Mouse (Mus musculus): ENCODE measurements around the gene Akap7. TPM values are rescaled to one million over a fixed set of nuclear protein-coding genes. Genes with fewer than 3 reads are reported as not detected.

Akap7 gene
- polyA plus RNA-seq, 1 experiment from 2014 or later: 23.2 TPM

DNA sequence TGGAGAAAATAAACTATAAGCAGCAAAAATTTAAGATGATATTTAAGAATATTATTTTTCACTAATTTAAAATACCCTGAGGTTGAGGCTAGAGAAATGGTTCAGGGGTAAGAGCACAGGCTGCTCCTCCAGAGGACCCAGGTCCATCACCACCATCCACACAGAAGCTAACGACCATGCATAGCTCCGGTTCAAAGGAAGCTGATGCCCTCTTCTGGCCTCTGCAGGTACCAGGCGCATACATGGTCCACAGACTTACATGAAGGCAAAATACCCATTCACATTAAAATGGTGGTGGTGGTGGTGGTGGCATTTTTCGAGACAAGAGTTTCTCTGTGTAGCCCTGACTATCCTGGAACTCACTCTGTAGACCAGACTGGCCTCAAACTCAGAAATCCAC is 61.5 kb downstream of the Akap7 start:
- no peak for ATAC-seq
- Histone ChIP-seq H3K4me2 (no peak overlapping the region), H3K27ac (no peak overlapping the region), H3K27me3 (replicated peaks) (no peaks in the 10 kb centered on the region), H3K4me1 (peaks cover 4% of the 10 kb centered on the region; the same call in 1 of the 2 replicates), H3K4me3 (no peak overlapping the region), H3K9me3 (replicated peaks) (no peaks in the 10 kb centered on the region), H3K9ac (no peak overlapping the region), H3K36me3 (no peaks in the 10 kb centered on the region)
- 52% methylated on average over 4 of the region's 4 CpGs for WGBS (ENCODE audit: insufficient replicate concordance)

DNA sequence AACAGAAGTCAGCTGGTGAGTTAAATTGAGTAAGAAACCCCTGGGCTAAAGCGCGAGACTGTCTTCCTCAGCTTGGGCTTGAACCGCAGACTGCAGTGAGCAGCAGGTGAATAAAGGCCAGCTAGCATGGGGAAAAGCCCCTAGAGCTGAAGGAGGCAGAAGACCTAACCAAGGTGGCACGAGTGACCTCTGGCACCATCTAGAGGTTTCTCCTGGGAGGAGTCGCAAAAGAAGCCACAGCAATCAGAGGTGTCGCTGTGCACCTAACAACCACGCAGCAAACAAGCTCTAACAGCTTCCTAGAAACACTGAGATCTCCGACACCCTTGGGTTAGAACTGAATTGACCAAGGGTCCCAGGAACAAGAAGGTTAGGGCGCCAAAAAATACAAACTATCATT is 68.5 kb downstream of the Akap7 start:
- 23% methylated on average over 9 of the region's 9 CpGs for WGBS (ENCODE audit: insufficient replicate concordance)
- Histone ChIP-seq H3K9me3 (replicated peaks) (no peaks in the 10 kb centered on the region), H3K9ac (no peak overlapping the region), H3K4me1 (peaks cover 6% of the 10 kb centered on the region; the same call in 1 of the 2 replicates), H3K4me2 (no peak overlapping the region), H3K36me3 (peaks cover 7% of the 10 kb centered on the region; the same call in 1 of the 2 replicates), H3K27me3 (replicated peaks) (no peaks in the 10 kb centered on the region), H3K27ac (no peak overlapping the region), H3K4me3 (no peak overlapping the region)
- ATAC-seq: no peak

DNA sequence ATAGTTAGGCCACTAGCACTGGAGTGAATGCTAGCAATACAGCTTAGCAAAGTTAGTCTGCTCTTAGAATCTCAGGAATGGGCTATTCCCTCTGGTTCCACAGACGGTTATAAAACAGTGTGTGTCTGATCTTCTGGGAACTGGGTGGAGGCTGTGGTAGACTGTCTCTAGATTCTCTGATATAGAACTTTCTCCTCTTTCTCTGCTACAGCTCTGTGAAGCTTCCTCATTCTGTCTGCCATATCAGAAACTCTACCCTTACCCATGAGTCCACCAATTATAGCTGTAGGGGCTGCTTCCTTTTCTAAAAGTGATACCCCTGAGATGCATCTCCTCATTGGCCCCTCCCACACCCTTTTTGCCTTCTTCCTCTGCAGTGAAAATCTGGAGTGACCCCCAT is 73.6 kb downstream of the Akap7 start:
- Histone ChIP-seq H3K4me3 (no peak overlapping the region), H3K4me1 (peaks cover 4% of the 10 kb centered on the region; the same call in 1 of the 2 replicates), H3K36me3 (peaks cover 7% of the 10 kb centered on the region; the same call in 1 of the 2 replicates), H3K27me3 (replicated peaks) (no peaks in the 10 kb centered on the region), H3K27ac (no peak overlapping the region), H3K4me2 (no peak overlapping the region), H3K9me3 (replicated peaks) (no peaks in the 10 kb centered on the region), H3K9ac (no peak overlapping the region)
- ATAC-seq: no peak
- WGBS (ENCODE audit: insufficient replicate concordance): 15% methylated on average over 1 of the region's 1 CpGs

DNA sequence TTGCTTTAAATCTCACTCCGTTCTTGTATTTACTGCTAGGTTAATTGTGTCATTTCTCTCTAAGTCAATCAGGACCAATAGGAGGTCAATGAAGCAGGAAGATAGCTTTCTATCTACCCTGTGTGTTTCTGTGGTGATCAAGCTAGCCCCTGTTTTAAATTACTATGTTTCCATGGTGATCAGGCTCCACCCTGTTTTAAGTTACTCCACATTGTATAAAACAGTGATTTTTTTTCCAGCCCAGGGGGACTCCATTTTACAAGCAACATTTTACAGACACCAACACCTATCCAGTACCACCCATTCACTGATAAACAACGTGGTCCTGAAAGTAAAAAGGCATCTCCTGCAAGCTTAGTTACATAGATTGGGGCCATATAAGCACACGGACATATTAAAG is 75.0 kb downstream of the Akap7 start:
- Histone ChIP-seq H3K4me2 (no peak overlapping the region), H3K27me3 (replicated peaks) (no peaks in the 10 kb centered on the region), H3K36me3 (peaks cover 4% of the 10 kb centered on the region; the same call in 1 of the 2 replicates), H3K4me3 (no peak overlapping the region), H3K4me1 (no peaks in the 10 kb centered on the region), H3K9me3 (replicated peaks) (no peaks in the 10 kb centered on the region), H3K9ac (no peak overlapping the region), H3K27ac (no peak overlapping the region)
- ATAC-seq: no peak
- 61% methylated on average over 3 of the region's 3 CpGs for WGBS (ENCODE audit: insufficient replicate concordance)

DNA sequence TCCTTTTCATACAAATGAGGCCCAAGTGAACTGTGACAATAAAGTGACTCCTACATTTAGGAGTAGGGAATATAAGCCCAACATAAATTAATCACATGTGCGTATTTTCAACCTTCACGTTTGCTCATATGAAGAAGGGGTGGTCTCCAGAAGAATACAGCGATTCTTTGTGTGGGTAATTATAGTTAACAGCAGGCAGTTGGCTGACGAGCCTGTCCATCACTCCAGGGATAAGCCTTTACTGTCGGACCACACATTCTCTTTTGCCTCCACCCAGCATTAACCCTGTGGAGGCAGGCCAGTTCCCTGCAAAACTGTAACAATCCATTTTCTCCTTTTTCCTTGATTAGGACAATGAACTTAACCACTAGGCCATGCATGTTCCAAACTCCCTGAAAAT is 76.3 kb downstream of the Akap7 start:
- whole genome bisulfite sequencing (ENCODE audit: insufficient replicate concordance): 70% methylated on average over 5 of the region's 5 CpGs
- H3K4me1 ChIP-seq: no peaks in the 10 kb centered on the region
- ATAC-seq: no peak
- 0 out of 2 replicates have a peak, but pooled peaks cover 3% of the 10 kb centered on the region for H3K36me3 ChIP-seq
- no peaks in the 10 kb centered on the region for H3K27me3 ChIP-seq (replicated peaks)
- H3K4me3 ChIP-seq: no peak overlapping the region
- H3K4me2 ChIP-seq: no peak overlapping the region
- no peak overlapping the region for H3K9ac ChIP-seq
- H3K27ac ChIP-seq: no peak overlapping the region
- H3K9me3 ChIP-seq (replicated peaks): no peaks in the 10 kb centered on the region

DNA sequence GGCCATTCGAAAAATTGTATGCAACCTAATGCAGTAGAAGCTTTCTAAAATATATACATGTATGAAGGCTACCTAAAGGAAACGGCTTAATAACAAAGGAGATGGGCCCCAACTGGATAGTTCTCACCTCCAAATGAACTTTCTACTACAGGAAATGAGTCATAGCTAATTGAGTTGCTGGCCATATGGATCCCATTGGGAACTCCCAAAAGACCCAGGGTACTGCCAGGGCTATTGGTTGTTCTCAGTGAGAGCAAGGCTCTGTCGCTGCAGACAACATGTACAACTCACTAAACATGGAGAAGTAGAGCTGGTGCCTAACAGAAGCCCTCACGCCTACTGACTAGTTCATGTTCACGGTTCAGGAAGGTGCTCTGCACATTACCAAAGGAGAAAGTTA is 83.3 kb downstream of the Akap7 start:
- ATAC-seq: no peak
- H3K4me3 ChIP-seq: no peak overlapping the region
- H3K9ac ChIP-seq: no peak overlapping the region
- H3K27me3 ChIP-seq (replicated peaks): no peaks in the 10 kb centered on the region
- no peaks in the 10 kb centered on the region; the same call in 1 of the 2 replicates for H3K36me3 ChIP-seq
- no peak overlapping the region for H3K4me2 ChIP-seq
- H3K27ac ChIP-seq: no peak overlapping the region
- no peaks in the 10 kb centered on the region for H3K9me3 ChIP-seq (replicated peaks)
- H3K4me1 ChIP-seq: no peaks in the 10 kb centered on the region; the same call in 1 of the 2 replicates
- WGBS (ENCODE audit: insufficient replicate concordance): 77% methylated on average over 5 of the region's 5 CpGs

DNA sequence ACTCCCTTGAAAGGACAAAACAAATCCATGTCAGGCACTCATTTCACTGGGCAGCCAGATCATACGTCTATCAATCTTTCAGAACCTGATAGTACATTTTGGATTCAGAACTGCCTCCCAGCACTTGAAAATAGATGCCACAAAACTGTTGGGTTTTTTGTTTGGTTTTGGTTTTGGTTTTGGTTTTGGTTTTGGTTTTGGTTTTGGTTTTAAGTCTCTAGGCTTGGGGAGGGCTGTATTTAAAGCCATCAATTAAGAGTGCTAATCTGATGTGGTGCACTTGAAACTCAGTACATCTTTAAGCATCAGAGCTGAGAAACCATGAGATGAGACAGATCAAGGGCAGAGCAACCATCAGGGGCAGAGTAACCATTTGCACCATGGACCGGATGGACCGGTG is 86.9 kb downstream of the Akap7 start:
- no peak for ATAC-seq
- Histone ChIP-seq H3K27me3 (replicated peaks) (no peaks in the 10 kb centered on the region), H3K4me2 (no peak overlapping the region), H3K27ac (no peak overlapping the region), H3K9me3 (replicated peaks) (no peaks in the 10 kb centered on the region), H3K36me3 (peaks cover 5% of the 10 kb centered on the region; the same call in 1 of the 2 replicates), H3K9ac (no peak overlapping the region), H3K4me3 (no peak overlapping the region), H3K4me1 (no peaks in the 10 kb centered on the region; the same call in 1 of the 2 replicates)
- WGBS (ENCODE audit: insufficient replicate concordance): 74% methylated on average over 3 of the region's 3 CpGs

DNA sequence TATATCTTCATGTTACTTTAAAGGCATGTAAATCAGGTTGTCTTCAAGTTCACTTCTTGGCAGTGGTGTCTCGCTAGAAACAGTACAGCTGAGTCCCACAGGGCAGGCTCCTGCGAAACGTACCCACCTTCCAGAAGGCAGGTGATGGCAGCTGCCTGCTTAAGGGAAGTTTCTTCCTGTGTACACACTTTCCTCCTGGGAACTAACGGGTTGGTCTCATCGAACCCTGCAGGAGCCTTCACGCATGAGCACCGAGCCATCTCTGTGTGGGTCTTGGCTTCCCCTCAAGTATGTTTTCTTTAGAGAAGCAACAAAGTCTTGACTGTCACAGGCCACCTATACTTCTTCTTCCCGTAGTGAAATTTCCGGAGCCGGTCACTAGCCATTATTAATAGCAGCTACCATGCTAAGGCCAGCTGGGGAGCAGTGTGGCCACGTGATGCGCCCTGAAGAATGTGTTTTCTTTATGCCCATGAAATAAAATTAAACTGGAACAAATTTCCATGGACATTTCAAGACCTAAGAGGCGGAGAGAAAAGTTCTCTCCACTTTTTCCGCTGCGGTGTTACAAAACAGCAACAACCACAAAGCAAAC is 87.7 kb downstream of the Akap7 start:
- WGBS (ENCODE audit: insufficient replicate concordance): 83% methylated on average over 15 of the region's 15 CpGs
- H3K36me3 ChIP-seq: peaks cover 5% of the 10 kb centered on the region; the same call in 1 of the 2 replicates
- no peaks in the 10 kb centered on the region for H3K9me3 ChIP-seq (replicated peaks)
- H3K9ac ChIP-seq: no peak overlapping the region
- H3K27ac ChIP-seq: no peak overlapping the region
- H3K4me3 ChIP-seq: no peak overlapping the region
- ATAC-seq: no peak
- H3K4me2 ChIP-seq: no peak overlapping the region
- no peaks in the 10 kb centered on the region for H3K27me3 ChIP-seq (replicated peaks)
- no peaks in the 10 kb centered on the region; the same call in 1 of the 2 replicates for H3K4me1 ChIP-seq

DNA sequence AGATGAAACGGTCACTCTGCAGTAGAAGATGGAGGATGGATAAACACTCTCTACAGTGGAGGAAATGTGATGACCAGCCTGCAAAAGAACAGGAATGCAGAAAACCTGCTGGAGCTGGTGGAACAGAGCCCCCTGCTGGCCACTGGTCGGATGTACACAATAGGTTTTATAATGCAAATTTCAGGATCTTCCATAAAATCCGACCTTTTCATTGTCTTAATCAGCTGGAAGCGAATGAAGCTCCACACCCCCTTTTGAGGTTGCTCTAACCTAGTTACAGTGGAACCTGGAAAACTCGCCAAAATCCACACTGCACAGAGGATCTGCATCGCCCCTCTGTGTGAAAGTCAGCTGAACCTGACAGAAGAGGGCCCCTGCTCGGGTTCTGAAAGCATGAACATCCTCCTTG is 88.4 kb downstream of the Akap7 start:
- no peak for ATAC-seq
- Histone ChIP-seq H3K9ac (no peak overlapping the region), H3K4me3 (no peak overlapping the region), H3K27me3 (replicated peaks) (no peaks in the 10 kb centered on the region), H3K4me2 (no peak overlapping the region), H3K9me3 (replicated peaks) (no peaks in the 10 kb centered on the region), H3K4me1 (no peaks in the 10 kb centered on the region), H3K27ac (no peak overlapping the region), H3K36me3 (peaks cover 5% of the 10 kb centered on the region; the same call in 1 of the 2 replicates)
- WGBS (ENCODE audit: insufficient replicate concordance): 25% methylated on average over 7 of the region's 7 CpGs

DNA sequence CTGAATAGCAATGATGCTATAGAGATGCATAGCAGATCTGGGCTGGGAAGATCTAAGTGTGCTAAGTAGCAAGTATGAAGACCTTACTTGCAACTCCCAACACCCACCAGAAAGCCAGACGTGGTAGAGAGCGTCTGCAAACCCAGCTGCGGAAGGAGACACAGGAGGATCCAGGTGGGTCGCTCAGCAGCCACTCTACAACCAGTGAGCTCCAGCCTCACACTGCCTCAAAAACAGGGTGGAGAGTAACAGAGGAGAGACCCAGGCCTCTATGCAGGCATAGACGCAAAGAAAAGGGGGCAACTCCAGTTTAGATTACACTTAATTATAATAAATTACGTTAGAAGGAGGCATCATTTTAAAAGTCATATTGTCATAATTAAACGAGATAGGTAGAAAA is 88.9 kb downstream of the Akap7 start:
- Histone ChIP-seq H3K27ac (no peak overlapping the region), H3K9me3 (replicated peaks) (no peaks in the 10 kb centered on the region), H3K4me1 (no peaks in the 10 kb centered on the region), H3K4me2 (no peak overlapping the region), H3K27me3 (replicated peaks) (no peaks in the 10 kb centered on the region), H3K4me3 (no peak overlapping the region), H3K9ac (no peak overlapping the region), H3K36me3 (peaks cover 5% of the 10 kb centered on the region; the same call in 1 of the 2 replicates)
- WGBS (ENCODE audit: insufficient replicate concordance): 70% methylated on average over 7 of the region's 7 CpGs
- no peak for ATAC-seq

DNA sequence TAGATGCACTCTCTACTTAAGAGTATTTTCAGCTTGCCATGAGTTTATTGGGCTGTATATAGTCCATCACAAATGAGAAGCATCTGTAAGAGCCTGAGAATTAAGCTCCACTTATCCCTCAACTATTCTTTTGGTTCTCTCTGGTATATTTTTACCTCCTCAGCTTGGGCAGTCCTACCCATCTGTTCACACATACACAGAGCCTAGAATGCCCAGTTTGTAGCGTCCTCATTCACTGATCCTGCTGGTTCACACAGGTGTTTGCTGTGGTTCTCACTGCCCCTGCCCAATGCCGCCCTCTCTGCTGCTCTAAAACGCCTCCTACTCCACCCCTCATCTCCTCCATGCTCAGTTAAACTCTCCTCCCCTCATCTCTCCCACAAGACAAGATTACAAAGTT is 91.7 kb downstream of the Akap7 start:
- 69% methylated on average over 3 of the region's 3 CpGs for WGBS (ENCODE audit: insufficient replicate concordance)
- H3K4me3 ChIP-seq: no peak overlapping the region
- H3K36me3 ChIP-seq: peaks cover 5% of the 10 kb centered on the region; the same call in 1 of the 2 replicates
- no peak for ATAC-seq
- no peak overlapping the region for H3K27ac ChIP-seq
- no peak overlapping the region for H3K4me2 ChIP-seq
- H3K4me1 ChIP-seq: no peaks in the 10 kb centered on the region
- no peak overlapping the region for H3K9ac ChIP-seq
- H3K27me3 ChIP-seq (replicated peaks): no peaks in the 10 kb centered on the region
- no peaks in the 10 kb centered on the region for H3K9me3 ChIP-seq (replicated peaks)

DNA sequence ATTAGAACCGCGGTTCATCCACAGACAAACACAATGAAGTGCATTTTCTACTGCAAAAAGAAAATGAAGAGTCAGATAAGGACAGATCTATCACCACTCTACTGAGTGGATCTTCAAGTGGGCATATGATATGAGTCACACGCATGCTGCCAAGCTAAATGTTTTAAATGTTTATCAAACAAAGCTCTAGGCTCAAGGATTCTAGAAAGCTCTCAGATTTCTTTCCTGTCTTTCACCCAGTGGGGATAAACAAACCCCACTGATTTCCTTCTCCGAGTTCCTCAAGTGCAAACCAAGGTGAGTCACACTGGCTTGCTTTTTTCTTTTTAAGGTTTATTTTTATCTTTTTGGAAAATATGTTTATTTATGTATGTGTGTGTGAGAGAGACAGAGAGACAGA is 94.0 kb downstream of the Akap7 start:
- ATAC-seq: no peak
- Histone ChIP-seq H3K9ac (no peak overlapping the region), H3K4me2 (no peak overlapping the region), H3K4me1 (no peaks in the 10 kb centered on the region), H3K27me3 (replicated peaks) (no peaks in the 10 kb centered on the region), H3K9me3 (replicated peaks) (no peaks in the 10 kb centered on the region), H3K4me3 (no peak overlapping the region), H3K36me3 (0 out of 2 replicates have a peak, but pooled peaks cover 3% of the 10 kb centered on the region), H3K27ac (no peak overlapping the region)
- WGBS (ENCODE audit: insufficient replicate concordance): 69% methylated on average over 4 of the region's 4 CpGs

DNA sequence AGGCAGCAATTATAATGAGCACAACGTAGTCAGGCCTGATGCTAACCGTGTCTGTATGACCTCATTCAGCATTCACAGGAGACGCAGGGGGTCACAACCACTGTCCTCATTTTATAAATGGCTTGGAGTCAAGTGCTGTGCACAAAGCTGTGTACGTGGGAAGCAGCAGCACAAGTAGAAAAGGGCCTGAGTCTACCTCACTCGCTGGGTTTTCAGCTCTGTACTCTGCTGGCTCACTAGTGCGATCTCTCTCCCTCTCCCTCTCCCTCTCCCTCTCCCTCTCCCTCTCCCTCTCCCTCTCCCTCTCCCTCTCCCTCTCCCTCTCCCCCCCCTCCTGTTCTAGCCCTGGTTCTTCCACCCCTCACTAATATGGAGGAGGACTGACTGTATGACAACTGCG is 99.1 kb downstream of the Akap7 start:
- Histone ChIP-seq H3K4me3 (no peak overlapping the region), H3K27me3 (replicated peaks) (no peaks in the 10 kb centered on the region), H3K4me2 (no peak overlapping the region), H3K27ac (no peak overlapping the region), H3K36me3 (no peaks in the 10 kb centered on the region), H3K9ac (no peak overlapping the region), H3K4me1 (no peaks in the 10 kb centered on the region), H3K9me3 (replicated peaks) (no peaks in the 10 kb centered on the region)
- 68% methylated on average over 7 of the region's 7 CpGs for WGBS (ENCODE audit: insufficient replicate concordance)
- ATAC-seq: no peak

Measured in liver, embryonic 12.5 days (tissue).